29 mouse cellular contexts compared by ENCODE assay signal in the genomic region with DNA sequence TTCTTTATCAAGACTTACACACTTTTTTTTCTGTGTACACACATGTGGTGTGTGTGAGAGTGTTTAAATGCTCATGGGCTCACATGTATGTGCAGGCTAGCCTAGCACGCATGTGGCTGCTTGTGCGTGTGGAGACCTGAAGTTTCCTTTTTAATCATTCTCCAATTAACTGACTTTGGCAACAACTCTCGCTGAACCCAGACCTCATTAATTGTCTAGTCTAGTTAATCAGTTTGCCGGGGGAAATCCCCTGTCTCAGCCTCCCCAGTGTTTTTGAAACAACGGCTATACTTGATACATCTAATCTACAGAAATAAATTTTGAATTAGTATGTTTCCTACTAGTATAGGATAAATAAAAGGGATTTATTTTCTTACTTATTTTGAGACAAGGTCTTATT. TPM values are rescaled to one million over a fixed set of nuclear protein-coding genes. Genes with fewer than 3 reads are reported as not detected.
DNase-seq lines count a peak whose midpoint lies in the region; ATAC-seq lines count a peak whose summit lies in the region.
"Had no signal": no experiment of that assay in that cellular context is flagged by ENCODE, and none has a peak within 500 bp of the region (broad histone marks: within the 10 kb centered on the region; RNA-seq: fewer than 3 reads in every experiment).

No protein-coding gene starts in this region.

- H3K27me3 ChIP-seq in kidney, embryonic 14.5 days (ENCODE audit: control insufficient read depth, insufficient read depth, low read length) = no peaks in the 10 kb centered on the region
- H3K27me3 ChIP-seq in midbrain, embryonic 11.5 days (ENCODE audit: control insufficient read depth, insufficient read depth, low read length) = no peaks in the 10 kb centered on the region
- no peaks in the 10 kb centered on the region for H3K27me3 ChIP-seq in midbrain, embryonic 16.5 days (ENCODE audit: control insufficient read depth, insufficient read depth, low read depth, low read length)
- H3K27me3 ChIP-seq: CH12.LX; embryonic facial prominence, embryonic 12.5 days; embryonic facial prominence, embryonic 15.5 days; heart, embryonic 12.5 days; heart, embryonic 15.5 days; hindbrain, embryonic 13.5 days had no signal

- H3K9me3 ChIP-seq in kidney, embryonic 14.5 days (ENCODE audit: control insufficient read depth, low read length) = no peaks in the 10 kb centered on the region
- no peaks in the 10 kb centered on the region for H3K9me3 ChIP-seq in midbrain, embryonic 11.5 days (ENCODE audit: control insufficient read depth, low read length)
- no peaks in the 10 kb centered on the region for H3K9me3 ChIP-seq in midbrain, embryonic 16.5 days (replicated peaks; ENCODE audit: control insufficient read depth, low read length, poor library complexity, severe bottlenecking)
- H3K9me3 ChIP-seq: embryonic facial prominence, embryonic 12.5 days; embryonic facial prominence, embryonic 15.5 days; G1E; heart, embryonic 12.5 days; heart, embryonic 15.5 days; hindbrain, embryonic 10.5 days; hindbrain, embryonic 13.5 days had no signal

- peak; percentile 39 for DNase-seq in kidney, adult 11 months
- no peak for DNase-seq in kidney, postnatal 4 days
- peak; percentile 81 for DNase-seq in kidney, adult 9 months
- DNase-seq in midbrain, embryonic 11.5 days (ENCODE audit: low spot score, missing footprints) = peak; percentile 4
- DNase-seq in ovary, adult 18-20 months (ENCODE audit: low spot score) = no peak
- DNase-seq: adrenal gland, adult 2 months; adrenal gland, postnatal 14 days; cerebellum, adult 11 months; cerebellum, adult 2 months; cerebellum, adult 9-11 months; cerebellum, postnatal 25 days; forebrain, postnatal 0 days; gastrocnemius, postnatal 25 days; heart, adult 18-20 months; heart, postnatal 10 days; heart, postnatal 36 days had no signal

- H3K4me3 ChIP-seq in kidney, embryonic 14.5 days (ENCODE audit: low read length) = no peak overlapping the region
- H3K4me3 ChIP-seq in midbrain, embryonic 11.5 days (ENCODE audit: low read depth, low read length) = no peak overlapping the region
- no peak overlapping the region for H3K4me3 ChIP-seq in midbrain, embryonic 16.5 days (ENCODE audit: low read depth, low read length)
- H3K4me3 ChIP-seq: embryonic facial prominence, embryonic 12.5 days; embryonic facial prominence, embryonic 15.5 days; heart, embryonic 12.5 days; heart, embryonic 15.5 days; hindbrain, embryonic 10.5 days; hindbrain, embryonic 13.5 days had no signal

- ATAC-seq in kidney, embryonic 14.5 days (ENCODE audit: low FRiP score, low TSS enrichment) = no peak
- no peak for ATAC-seq in midbrain, embryonic 11.5 days (ENCODE audit: low FRiP score)
- no peak for ATAC-seq in midbrain, embryonic 16.5 days
- ATAC-seq: forebrain, embryonic 14.5 days; forebrain, postnatal 0 days had no signal

- H3K9ac ChIP-seq in kidney, embryonic 14.5 days (ENCODE audit: low read depth, low read length) = no peak overlapping the region
- H3K9ac ChIP-seq in midbrain, embryonic 11.5 days (ENCODE audit: low read length) = no peak overlapping the region
- no peak overlapping the region for H3K9ac ChIP-seq in midbrain, embryonic 16.5 days (ENCODE audit: low read depth, low read length)
- H3K9ac ChIP-seq: embryonic facial prominence, embryonic 12.5 days; embryonic facial prominence, embryonic 15.5 days; forebrain, postnatal 0 days; heart, embryonic 12.5 days; heart, embryonic 15.5 days; hindbrain, embryonic 13.5 days had no signal

- no peak overlapping the region for H3K4me2 ChIP-seq in kidney, embryonic 14.5 days (replicated peaks; ENCODE audit: low read depth, low read length)
- H3K4me2 ChIP-seq in midbrain, embryonic 11.5 days = no peak overlapping the region
- H3K4me2 ChIP-seq in midbrain, embryonic 16.5 days (ENCODE audit: low read length) = no peak overlapping the region
- H3K4me2 ChIP-seq: embryonic facial prominence, embryonic 12.5 days; embryonic facial prominence, embryonic 15.5 days; heart, embryonic 12.5 days; heart, embryonic 15.5 days; hindbrain, embryonic 13.5 days had no signal

- 84% methylated on average over 5 of the region's 5 CpGs for WGBS in kidney, embryonic 14.5 days
- 92% methylated on average over 5 of the region's 5 CpGs for WGBS in midbrain, embryonic 11.5 days
- WGBS in midbrain, embryonic 16.5 days = 86% methylated on average over 5 of the region's 5 CpGs

- no peak overlapping the region for H3K27ac ChIP-seq in kidney, embryonic 14.5 days (ENCODE audit: low read depth, low read length)
- H3K27ac ChIP-seq in midbrain, embryonic 11.5 days (ENCODE audit: low read depth, low read length) = no peak overlapping the region
- H3K27ac ChIP-seq in midbrain, embryonic 16.5 days (ENCODE audit: low read length) = no peak overlapping the region
- H3K27ac ChIP-seq: embryonic facial prominence, embryonic 12.5 days; embryonic facial prominence, embryonic 15.5 days; heart, embryonic 15.5 days; hindbrain, embryonic 10.5 days; hindbrain, embryonic 13.5 days had no signal

- H3K4me1 ChIP-seq in kidney, embryonic 14.5 days (ENCODE audit: control insufficient read depth, insufficient read depth, low read length) = peaks cover 9% of the 10 kb centered on the region; the same call in 1 of the 2 replicates
- peaks cover 12% of the 10 kb centered on the region for H3K4me1 ChIP-seq in midbrain, embryonic 11.5 days (ENCODE audit: control insufficient read depth, insufficient read depth, low read length)
- peaks cover 11% of the 10 kb centered on the region for H3K4me1 ChIP-seq in midbrain, embryonic 16.5 days (ENCODE audit: control insufficient read depth, insufficient read depth, low read length)

- H3K36me3 ChIP-seq in kidney, embryonic 14.5 days (ENCODE audit: control insufficient read depth, insufficient read depth, low read length) = no peaks in the 10 kb centered on the region
- H3K36me3 ChIP-seq in midbrain, embryonic 11.5 days (ENCODE audit: control insufficient read depth, insufficient read depth, low read length) = no peaks in the 10 kb centered on the region
- no peaks in the 10 kb centered on the region for H3K36me3 ChIP-seq in midbrain, embryonic 16.5 days (ENCODE audit: control insufficient read depth, insufficient read depth, low read length)
- H3K36me3 ChIP-seq: embryonic facial prominence, embryonic 12.5 days; embryonic facial prominence, embryonic 15.5 days; G1E; heart, embryonic 12.5 days; heart, embryonic 15.5 days; hindbrain, embryonic 10.5 days; hindbrain, embryonic 13.5 days had no signal

RNA-seq across cellular contexts. Expression of gene Hsd17b3, which starts 3.0 kb away (rescaled TPM):
- polyA plus RNA-seq in kidney, embryonic 14.5 days (2014; fragmentation: Nextera tagmentation; extraction: Ambion mirVana) = not detected in 2 replicates
- not detected in 2 replicates for polyA plus RNA-seq in midbrain, embryonic 11.5 days (2014; fragmentation: Nextera tagmentation; extraction: Ambion mirVana)
- polyA plus RNA-seq in midbrain, embryonic 16.5 days (2015; fragmentation: Nextera tagmentation; extraction: Ambion mirVana) = not detected in 2 replicates
- polyA plus RNA-seq: adrenal gland, adult 2 months; cerebellum, adult 2 months; embryonic facial prominence, embryonic 12.5 days; embryonic facial prominence, embryonic 15.5 days; forebrain, embryonic 11.5 days; forebrain, embryonic 14.5 days; frontal cortex, adult 2 months; G1E; heart, embryonic 12.5 days; heart, embryonic 15.5 days; hindbrain, embryonic 10.5 days; hindbrain, embryonic 13.5 days had no signal

RNA-seq across cellular contexts. Expression of gene Slc35d2, which starts 43.1 kb away (rescaled TPM):
- 5.5 TPM in 2 replicates for polyA plus RNA-seq in kidney, embryonic 14.5 days (2014; fragmentation: Nextera tagmentation; extraction: Ambion mirVana)
- polyA plus RNA-seq in midbrain, embryonic 11.5 days (2014; fragmentation: Nextera tagmentation; extraction: Ambion mirVana) = 2.9 and 5.0 TPM in 2 replicates
- polyA plus RNA-seq in midbrain, embryonic 16.5 days (2015; fragmentation: Nextera tagmentation; extraction: Ambion mirVana) = 0.99 and 2.1 TPM in 2 replicates
- polyA plus RNA-seq: G1E had no signal

Comparison
In these comparisons a context has a peak if more than half of its experiments do, and no peak if none do; other contexts are left out.
1. DNase-seq: peak in kidney, adult 11 months (single experiment), kidney, adult 9 months (single experiment) and midbrain, embryonic 11.5 days (single experiment); none in kidney, postnatal 4 days (0 of 2) and ovary, adult 18-20 months (single experiment).